Mouse (Mus musculus) hindbrain, embryonic 11.5 days (tissue): ENCODE results near the gene Cdc37. TPM values are rescaled to one million over a fixed set of nuclear protein-coding genes. Genes with fewer than 3 reads are reported as not detected.
A peak's percentile ranks its signal among the peaks of the same experiment; 100 is the strongest.

Experiments used
- ATAC-seq: fragments of 200-750 bp; cut with Nextera tagmentation; 2 replicates; pipeline ENCODE4 v1.8.0; 2017; ENCODE audit warnings: mild to moderate bottlenecking, moderate TSS enrichment, moderate library complexity; ENCODE audit not compliant: low FRiP score
- DNase-seq: peaks from one replicate; pipeline ENCODE4 v3.0.0-alpha.2; 2015; ENCODE audit warnings: low spot score
- H3K27ac ChIP-seq: fragments of 300-500 bp; sonication (generic); 2 replicates; pipeline ENCODE4 v1.5.1; 2014; ENCODE audit warnings: mild to moderate bottlenecking, low read depth, low read length
- H3K27me3 ChIP-seq: fragments of 300-500 bp; sonication (generic); 2 replicates; pipeline ENCODE4 v1.6.1; 2014; ENCODE audit warnings: mild to moderate bottlenecking, low read length, moderate library complexity, mixed read lengths; ENCODE audit not compliant: control insufficient read depth, insufficient read depth
- H3K36me3 ChIP-seq: fragments of 300-500 bp; sonication (generic); 2 replicates; pipeline ENCODE4 v1.6.1; 2014; ENCODE audit warnings: mild to moderate bottlenecking, low read length, moderate library complexity, mixed read lengths; ENCODE audit not compliant: control insufficient read depth, insufficient read depth
- H3K4me1 ChIP-seq: fragments of 300-500 bp; sonication (generic); replicated peaks from 2 replicates; pipeline ENCODE4 v1.6.1; 2014; ENCODE audit warnings: low read length, mixed read lengths; ENCODE audit not compliant: control insufficient read depth, insufficient read depth
- H3K4me2 ChIP-seq: fragments of 300-500 bp; sonication (generic); replicated peaks from 2 replicates; pipeline ENCODE4 v1.6.1; 2014; ENCODE audit warnings: mild to moderate bottlenecking, low read depth, low read length
- H3K4me3 ChIP-seq: fragments of 300-500 bp; sonication (generic); 2 replicates; pipeline ENCODE4 v1.5.1; 2014; ENCODE audit warnings: low read depth, low read length
- H3K9ac ChIP-seq: fragments of 300-500 bp; sonication (generic); 2 replicates; pipeline ENCODE4 v1.6.1; 2014; ENCODE audit warnings: low read depth, low read length
- H3K9me3 ChIP-seq: fragments of 300-500 bp; sonication (generic); 2 replicates; pipeline ENCODE4 v1.6.1; 2016; ENCODE audit warnings: low read length; ENCODE audit not compliant: control insufficient read depth
- WGBS: fragments of 180-500 bp; shearing (Covaris S2); extraction: QIAGEN DNeasy Blood & Tissue Kit; methylation state at CpG from one replicate; pipeline ENCODE4 v1.1.7; 2014; 5-methylcytosine and 5-hydroxymethylcytosine counted together
- polyA plus RNA-seq: library from polyadenylated mRNA; unstranded; fragments of >200 nt; fragmentation: Nextera tagmentation; extraction: Ambion mirVana; gene quantifications from 2 replicates; pipeline ENCODE4 v1.2.1, GENCODE M21; 2014

Cdc37 gene
- polyA plus RNA-seq, 1 experiment from 2014 or later = 306 TPM

DNA sequence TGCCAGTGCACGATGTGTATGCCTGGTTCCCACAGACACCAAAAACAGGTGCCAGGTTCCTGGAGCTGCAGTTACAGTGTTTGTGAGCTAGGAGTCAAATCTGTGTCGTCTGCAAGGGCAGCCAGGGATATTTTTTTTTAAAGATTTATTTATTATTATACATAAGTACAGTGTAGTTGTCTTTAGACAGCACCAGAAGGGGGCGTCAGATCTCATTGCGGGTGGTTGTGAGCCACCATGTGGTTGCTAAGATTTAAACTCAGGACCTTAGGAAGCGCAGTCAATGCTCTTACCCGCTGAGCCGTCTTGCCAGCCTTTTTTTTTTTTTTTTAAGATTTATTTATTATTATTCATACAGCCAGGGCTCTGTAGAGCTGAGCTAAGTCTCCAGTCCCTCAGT lies 40.1 kb upstream of the Cdc37 start:
- no peak for DNase-seq
- no peak for ATAC-seq
- Histone ChIP-seq H3K4me3 (no peak overlapping the region), H3K27ac (no peak overlapping the region), H3K4me1 (no peaks in the 10 kb centered on the region), H3K4me2 (no peak overlapping the region), H3K9me3 (no peaks in the 10 kb centered on the region), H3K9ac (no peak overlapping the region), H3K36me3 (no peaks in the 10 kb centered on the region), H3K27me3 (0 out of 2 replicates have a peak, but pooled peaks cover under 1% of the 10 kb centered on the region)
- WGBS = 52% methylated on average over 7 of the region's 7 CpGs

DNA sequence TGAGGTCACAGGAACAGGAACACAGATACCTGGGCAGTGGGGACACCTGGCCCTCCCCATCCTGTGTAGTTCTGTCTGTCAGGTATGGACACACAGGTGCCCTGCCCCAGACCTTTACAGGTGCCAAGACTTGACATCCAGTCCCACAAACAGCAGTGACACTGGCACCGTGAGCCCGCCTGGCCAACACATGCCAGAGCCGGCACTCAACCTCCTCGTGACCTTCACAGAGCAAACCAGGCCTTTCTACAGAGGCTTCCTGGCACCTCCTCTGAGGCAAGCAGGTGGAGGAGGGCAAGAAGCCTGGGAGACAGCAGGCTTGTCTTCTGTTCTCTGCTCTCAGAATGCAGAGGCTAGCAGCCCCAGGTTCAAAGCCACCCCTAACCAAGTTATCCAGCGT lies 35.7 kb upstream of the Cdc37 start:
- ATAC-seq (no peak), DNase-seq (no peak)
- H3K4me3 ChIP-seq = no peak overlapping the region
- peaks cover 18% of the 10 kb centered on the region for H3K27me3 ChIP-seq
- H3K4me1 ChIP-seq = 0 out of 2 replicates have a peak, but pooled peaks cover 2% of the 10 kb centered on the region
- no peaks in the 10 kb centered on the region for H3K36me3 ChIP-seq
- no peak overlapping the region for H3K27ac ChIP-seq
- no peak overlapping the region for H3K9ac ChIP-seq
- no peaks in the 10 kb centered on the region for H3K9me3 ChIP-seq
- WGBS = 89% methylated on average over 5 of the region's 5 CpGs
- H3K4me2 ChIP-seq = no peak overlapping the region

DNA sequence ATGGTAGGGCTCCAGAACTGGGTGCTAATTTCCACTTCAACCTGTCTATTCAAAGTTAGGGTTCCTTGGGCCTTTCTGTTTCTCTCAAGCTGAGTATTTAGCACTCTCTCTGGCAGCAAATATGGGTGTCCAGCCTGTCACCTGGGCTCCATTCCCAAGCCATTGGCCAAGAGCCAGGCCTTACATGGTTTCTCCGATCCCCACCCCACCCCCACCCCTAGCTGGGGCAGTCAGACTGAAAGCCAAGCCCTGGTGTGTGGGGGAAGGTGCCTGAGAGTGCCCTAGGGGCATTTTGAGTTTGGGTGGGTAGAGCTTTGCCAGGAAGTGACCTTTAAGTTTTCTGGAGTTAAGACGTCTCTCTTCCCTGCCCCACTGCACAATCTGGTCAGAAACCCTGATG lies 35.0 kb upstream of the Cdc37 start:
- Histone ChIP-seq H3K4me1 (0 out of 2 replicates have a peak, but pooled peaks cover 2% of the 10 kb centered on the region), H3K36me3 (no peaks in the 10 kb centered on the region), H3K4me3 (no peak overlapping the region), H3K9me3 (no peaks in the 10 kb centered on the region), H3K9ac (no peak overlapping the region), H3K27me3 (peaks cover 18% of the 10 kb centered on the region), H3K27ac (no peak overlapping the region), H3K4me2 (no peak overlapping the region)
- WGBS = 48% methylated on average over 2 of the region's 2 CpGs
- DNase-seq (no peak), ATAC-seq (no peak)

DNA sequence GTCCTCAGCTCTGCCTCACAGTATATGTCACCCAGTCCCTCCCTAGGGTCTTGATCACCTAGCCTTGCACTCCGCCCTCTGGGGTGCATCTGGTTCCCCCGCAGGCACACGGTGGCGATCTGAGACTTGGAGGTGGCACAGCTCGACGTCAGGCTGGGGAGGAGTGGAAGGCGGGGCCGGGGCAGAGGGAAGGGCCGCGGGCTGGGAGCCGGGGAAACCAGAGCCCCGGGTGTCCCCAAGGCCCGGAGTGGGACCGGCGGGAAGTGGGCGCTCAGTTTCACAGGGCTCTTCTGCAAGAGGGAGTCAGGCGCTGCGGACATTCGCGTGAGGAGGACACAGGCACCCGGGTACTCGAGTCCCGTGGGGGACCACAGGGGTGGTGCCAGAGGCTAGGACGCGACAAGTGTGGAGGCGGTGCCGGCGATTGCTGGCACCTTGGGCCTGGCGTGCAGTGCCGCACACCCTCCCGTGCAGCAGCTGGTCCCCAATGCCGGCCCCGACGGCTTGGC lies 34.2 kb upstream of the Cdc37 start:
- 5% methylated on average over 34 of the region's 34 CpGs for WGBS
- Histone ChIP-seq H3K4me1 (0 out of 2 replicates have a peak, but pooled peaks cover 2% of the 10 kb centered on the region), H3K27me3 (peaks cover 18% of the 10 kb centered on the region), H3K9ac (no peak overlapping the region), H3K36me3 (no peaks in the 10 kb centered on the region), H3K4me3 (peak overlapping the region; percentile 6; the same call in 1 of the 2 replicates), H3K4me2 (peak overlapping the region; percentile 29), H3K9me3 (no peaks in the 10 kb centered on the region), H3K27ac (no peak overlapping the region)
- DNase-seq = no peak
- no peak; the same call in 1 of the 2 replicates for ATAC-seq

DNA sequence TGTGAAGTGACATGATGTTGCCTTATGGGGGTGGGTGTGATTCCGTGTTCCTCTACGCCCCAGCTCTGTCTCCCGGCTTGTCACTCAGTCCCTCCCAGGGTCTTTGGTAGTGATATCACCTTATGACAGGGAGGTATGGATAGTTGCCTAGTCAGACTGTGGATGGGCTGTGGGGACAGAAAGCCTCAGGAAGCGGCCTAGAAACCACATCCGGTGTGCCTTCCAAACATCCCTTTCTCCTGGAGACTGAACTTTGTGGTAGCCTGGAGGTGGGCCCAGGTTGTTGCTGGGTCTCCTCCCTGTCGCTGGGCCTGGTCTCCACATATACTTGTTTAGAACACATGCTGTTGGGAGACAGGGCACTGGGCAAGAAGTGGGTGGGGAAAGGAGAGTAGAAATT lies 33.6 kb upstream of the Cdc37 start:
- WGBS = 82% methylated on average over 6 of the region's 6 CpGs
- ATAC-seq (no peak), DNase-seq (no peak)
- Histone ChIP-seq H3K9me3 (no peaks in the 10 kb centered on the region), H3K4me2 (no peak overlapping the region; the same call in 1 of the 2 replicates), H3K27me3 (peaks cover 18% of the 10 kb centered on the region), H3K4me3 (no peak overlapping the region), H3K9ac (no peak overlapping the region), H3K36me3 (no peaks in the 10 kb centered on the region), H3K27ac (no peak overlapping the region), H3K4me1 (0 out of 2 replicates have a peak, but pooled peaks cover 2% of the 10 kb centered on the region)

DNA sequence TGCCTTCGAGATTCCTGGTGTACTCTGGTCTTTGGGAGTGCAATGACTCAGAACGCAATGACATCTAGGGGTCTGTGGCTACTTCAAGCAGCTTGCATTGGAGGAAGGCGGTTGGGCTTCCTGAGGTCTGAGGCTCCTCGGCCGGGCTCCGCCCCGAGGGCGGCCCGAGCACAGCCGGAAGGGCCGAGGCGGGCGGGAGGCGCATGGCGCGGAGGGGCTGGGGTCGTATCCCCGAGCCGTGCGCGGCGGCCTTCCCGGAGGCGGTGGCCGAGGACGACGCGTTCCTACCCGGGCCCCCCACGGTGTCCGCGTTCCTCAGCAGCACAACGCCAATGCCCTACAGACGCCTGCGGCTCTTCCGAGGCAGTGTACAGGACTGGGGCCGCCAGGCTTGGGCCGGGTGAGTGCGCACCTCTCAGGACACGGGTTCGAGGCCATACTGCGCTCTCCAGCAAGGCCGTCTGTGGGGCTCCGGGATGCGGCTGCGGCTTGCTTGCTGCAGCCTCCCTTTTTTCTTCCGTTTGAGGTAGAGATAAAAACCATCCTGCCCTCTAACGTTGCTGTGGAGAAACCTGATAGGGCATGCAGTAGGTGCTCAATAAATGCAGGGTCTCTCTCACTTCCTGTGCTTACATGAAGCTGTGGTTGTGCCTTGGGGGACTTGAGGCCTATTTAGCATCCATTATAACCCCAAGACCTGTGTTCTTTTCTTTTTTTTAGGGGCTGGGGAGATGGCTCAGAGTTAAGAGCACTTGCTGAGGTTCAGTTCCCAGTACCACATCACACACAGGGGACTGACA lies 31.8 kb upstream of the Cdc37 start:
- Histone ChIP-seq H3K9ac (no peak overlapping the region), H3K4me2 (peak overlapping the region; percentile 33), H3K36me3 (no peaks in the 10 kb centered on the region), H3K27me3 (peaks cover 18% of the 10 kb centered on the region), H3K4me3 (peak overlapping the region; percentile 18; the same call in 1 of the 2 replicates), H3K4me1 (0 out of 2 replicates have a peak, but pooled peaks cover 2% of the 10 kb centered on the region), H3K9me3 (no peaks in the 10 kb centered on the region), H3K27ac (no peak overlapping the region)
- no peak; the same call in 1 of the 2 replicates for ATAC-seq
- DNase-seq = peak; percentile 42
- whole genome bisulfite sequencing = 7% methylated on average over 43 of the region's 48 CpGs

DNA sequence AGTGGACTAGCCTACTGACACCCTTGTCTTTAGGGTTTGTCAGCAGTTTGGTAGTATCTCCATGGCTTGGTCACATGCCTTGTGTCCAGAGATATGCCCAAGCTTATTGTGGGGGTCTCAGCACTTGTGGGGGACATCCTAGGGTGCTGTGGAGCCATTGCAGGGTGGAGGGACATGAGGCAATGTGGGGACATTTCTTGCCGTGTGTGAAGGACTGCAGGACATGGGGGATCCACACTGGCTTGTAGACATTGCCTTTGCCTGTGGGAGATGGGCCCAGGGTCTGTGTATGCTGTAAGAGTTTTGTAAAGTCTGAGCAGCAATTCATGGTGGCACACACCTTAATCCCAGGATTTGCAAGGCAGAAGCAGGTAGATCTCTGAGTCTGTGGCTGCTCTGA lies 31.1 kb upstream of the Cdc37 start:
- DNase-seq (no peak), ATAC-seq (no peak)
- Histone ChIP-seq H3K4me2 (no peak overlapping the region), H3K27ac (no peak overlapping the region), H3K4me1 (0 out of 2 replicates have a peak, but pooled peaks cover 2% of the 10 kb centered on the region), H3K9me3 (no peaks in the 10 kb centered on the region), H3K36me3 (no peaks in the 10 kb centered on the region), H3K4me3 (no peak overlapping the region), H3K27me3 (peaks cover 18% of the 10 kb centered on the region), H3K9ac (no peak overlapping the region)
- 56% methylated on average over 1 of the region's 1 CpGs for WGBS

DNA sequence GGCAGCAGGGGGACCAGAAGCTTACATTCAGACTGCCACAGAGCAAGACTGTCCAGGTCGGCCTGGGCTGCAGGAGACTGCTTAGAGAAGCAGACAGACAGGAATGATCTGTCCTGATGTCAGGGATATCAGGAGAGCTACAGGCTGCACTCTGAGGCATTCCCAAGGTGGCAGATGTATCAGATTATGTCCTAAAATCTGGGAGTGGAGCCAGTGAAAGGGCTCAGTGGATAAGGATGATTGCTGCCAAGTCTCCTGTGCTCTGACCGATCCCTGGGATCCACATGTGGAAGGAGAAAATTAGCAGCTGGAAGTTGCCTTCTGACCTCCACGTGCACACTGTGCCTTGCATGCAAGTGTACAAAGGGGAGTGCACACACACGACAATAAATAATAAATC lies 30.6 kb upstream of the Cdc37 start:
- H3K9ac ChIP-seq = no peak overlapping the region
- no peak overlapping the region for H3K4me2 ChIP-seq
- WGBS = 71% methylated on average over 4 of the region's 4 CpGs
- DNase-seq (no peak), ATAC-seq (no peak)
- H3K27ac ChIP-seq = no peak overlapping the region
- no peaks in the 10 kb centered on the region for H3K36me3 ChIP-seq
- H3K27me3 ChIP-seq = peaks cover 18% of the 10 kb centered on the region
- 0 out of 2 replicates have a peak, but pooled peaks cover 2% of the 10 kb centered on the region for H3K4me1 ChIP-seq
- no peak overlapping the region for H3K4me3 ChIP-seq
- H3K9me3 ChIP-seq = no peaks in the 10 kb centered on the region
